Mouse (Mus musculus) CD4-positive, CD25-positive, alpha-beta regulatory T cell, adult 2 months (primary cell): Measurements from ENCODE around the gene Zc3h12c.

Source experiments
- DNase-seq: peaks from one replicate; pipeline ENCODE4 v3.0.0-alpha.2; 2012; ENCODE audit warnings: low read depth, low spot score

The Zc3h12c gene

DNA sequence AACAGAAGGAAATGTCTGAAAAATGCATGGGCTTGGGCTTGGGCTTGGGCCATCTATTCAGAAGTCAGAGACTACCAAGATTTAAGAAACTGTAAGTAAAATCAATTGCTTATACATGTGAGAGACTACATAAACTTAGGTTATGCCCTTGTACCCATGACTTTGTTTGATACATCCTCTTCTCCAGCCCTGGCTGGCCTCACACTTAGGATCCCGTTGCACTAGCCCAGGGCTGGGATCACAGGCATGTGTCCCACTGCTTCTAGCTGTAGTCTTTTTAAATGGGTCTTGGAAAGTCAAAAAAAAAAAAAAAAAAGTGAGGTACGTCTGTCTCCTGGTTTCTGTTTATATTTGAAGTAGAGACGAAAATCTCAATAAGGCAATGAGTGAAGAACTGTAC lies 1.3 kb downstream of the Zc3h12c start:
- DNase-seq, result no peak

DNA sequence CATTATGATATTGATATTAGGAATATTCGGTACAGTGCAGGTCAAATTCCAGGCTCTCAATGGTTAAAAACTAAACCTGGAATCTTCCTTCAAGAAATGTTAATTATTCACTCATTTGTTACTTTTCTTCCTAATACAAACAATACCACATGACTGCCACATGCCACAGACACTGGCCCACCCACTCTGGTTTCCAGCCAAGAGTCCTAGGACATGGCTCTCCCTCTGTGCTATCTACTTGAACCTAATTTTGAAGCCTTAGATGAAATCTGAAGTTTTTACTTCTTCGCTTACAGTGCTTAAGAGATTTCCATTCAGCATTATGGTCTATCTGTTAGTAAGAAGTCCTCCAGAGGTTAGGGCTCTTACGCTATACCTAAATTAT lies 2.7 kb downstream of the Zc3h12c start:
- no peak for DNase-seq

DNA sequence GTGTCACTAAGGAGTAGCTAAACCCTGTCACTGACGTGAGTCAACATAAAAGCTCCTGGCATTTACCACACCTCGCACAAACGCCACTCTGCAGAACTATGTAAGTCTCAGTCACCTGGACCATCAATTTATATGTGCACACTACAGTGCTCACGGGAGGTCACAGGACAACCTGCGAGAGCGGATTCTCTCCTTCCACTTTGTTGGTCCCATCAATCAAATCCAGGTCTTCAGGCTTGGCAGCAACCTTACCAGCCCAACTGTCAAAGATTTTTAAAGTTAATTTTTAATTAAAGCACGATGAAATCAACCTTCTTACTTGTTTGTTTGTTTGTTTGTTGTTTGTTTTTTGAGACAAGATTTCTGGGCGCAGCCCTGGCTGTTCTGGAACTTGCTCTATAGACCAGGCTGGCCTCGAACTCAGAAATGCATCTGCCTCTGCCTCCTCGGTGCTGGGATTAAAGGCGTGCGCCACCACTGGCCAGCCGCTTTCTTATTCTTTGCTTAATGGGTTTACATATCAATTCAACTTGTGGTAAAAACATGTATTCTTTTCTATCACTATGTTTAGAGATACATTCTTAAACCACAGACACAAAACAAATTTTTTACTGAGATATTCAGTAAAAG lies 3.2 kb downstream of the Zc3h12c start:
- DNase-seq, result no peak

DNA sequence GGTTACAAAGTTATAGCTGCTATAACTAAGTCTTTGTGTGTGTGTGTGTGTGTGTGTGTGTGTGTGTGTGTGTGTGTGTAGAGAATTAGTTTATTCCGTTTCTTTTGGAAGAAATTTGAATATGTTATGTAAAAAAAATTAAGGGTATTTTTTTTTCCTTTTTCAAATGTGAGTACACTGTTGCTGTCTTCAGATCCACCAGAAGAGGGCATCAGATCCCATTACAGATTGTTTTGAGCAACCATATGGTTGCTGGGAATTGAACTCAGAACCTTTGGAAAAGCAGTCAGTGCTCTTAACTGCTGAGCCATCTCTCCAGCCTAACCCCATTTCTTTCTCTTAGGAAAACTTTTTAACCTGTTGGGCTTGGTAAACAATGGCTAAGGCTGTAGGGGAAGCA lies 7.9 kb downstream of the Zc3h12c start:
- no peak for DNase-seq

DNA sequence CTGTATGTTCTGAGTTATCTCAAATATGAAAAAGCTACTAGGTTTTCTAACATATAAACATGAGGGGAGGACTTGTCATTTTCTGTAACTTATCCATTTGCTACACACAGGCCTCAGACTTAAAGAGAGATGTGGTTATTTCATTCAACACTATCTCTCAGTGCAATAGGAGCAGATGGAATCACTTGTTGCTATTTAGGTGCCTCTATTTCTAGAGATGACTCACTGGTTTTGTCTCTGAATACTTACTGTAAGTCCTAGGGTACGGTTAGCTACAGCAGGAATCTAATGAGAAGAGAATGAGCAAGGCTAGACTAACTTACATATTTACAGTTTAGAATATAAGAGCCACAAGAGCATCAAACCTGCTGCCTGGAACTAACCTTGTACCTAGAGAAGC lies 9.8 kb downstream of the Zc3h12c start:
- DNase-seq, result no peak

DNA sequence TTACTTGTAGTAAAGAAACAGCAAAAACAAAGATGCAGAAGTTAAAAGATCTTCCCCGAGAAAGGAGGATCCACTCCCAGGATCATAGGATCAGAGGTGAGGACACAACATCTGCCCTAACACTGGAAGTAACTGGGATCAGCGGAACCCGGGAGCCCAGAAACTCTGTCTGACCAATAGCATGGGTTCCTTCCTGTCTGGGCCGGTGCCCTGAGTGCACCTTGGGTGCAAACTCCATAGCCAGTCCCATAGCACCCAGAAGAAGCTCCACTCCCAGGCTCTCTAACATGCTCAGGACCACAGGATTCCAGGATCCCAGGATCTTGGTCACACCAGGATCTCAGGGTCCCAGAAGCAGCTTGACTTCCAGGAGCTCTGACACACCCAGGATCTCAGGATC lies 13.0 kb downstream of the Zc3h12c start:
- no peak for DNase-seq

DNA sequence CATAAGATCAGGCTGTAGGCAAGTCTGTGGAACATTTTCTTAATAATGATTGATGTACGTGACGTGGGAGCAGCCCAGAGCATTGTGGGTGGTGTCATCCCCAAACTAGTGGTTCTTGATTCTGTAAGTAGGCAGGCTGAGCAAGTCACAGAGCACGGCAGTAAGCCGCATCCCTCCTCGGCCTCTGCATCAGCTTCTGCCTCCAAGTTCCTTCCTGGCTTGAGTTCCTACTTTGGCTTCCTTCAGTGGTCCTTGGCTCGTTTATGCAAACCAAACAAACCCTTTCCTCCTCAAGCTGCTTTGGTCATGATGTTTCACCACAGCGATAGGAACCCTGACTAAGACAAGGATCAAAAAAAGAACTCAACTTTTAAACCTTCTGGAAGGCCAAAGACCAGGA lies 14.1 kb downstream of the Zc3h12c start:
- no peak for DNase-seq

DNA sequence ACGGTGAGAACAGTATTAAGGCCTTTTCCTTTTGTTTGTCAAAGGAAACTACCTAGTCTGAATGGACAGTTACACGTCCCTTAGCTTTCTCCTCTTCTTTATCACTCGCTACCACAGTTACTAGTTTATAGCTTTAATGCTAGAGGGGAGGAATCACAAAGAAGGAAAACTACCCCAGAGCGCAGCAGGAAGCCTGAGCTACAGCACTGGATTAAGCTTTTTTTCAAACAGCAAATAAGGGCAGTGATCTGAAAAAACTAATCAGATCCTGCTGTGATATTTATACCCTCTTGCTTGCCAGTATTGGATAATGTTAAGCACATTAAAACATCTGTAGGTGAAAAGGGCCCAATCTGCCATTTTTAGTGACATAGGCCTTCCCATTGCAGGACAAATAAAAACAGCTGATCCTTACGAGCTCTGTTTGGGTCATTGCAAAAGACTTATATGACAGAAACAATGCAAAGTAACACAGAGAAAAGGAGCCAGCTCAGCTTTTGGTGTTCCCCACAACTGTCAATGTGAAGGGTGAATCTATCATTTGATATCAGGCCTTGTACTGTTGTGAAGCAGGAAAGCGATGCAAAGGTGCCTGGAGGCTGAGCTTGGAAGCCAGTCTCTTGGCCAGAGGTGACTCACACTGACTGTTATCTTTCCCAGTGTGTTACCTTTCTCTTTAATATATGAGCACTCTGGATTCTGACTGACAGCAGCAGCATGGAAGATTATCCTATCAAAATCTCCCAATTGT lies 16.1 kb downstream of the Zc3h12c start:
- no peak for DNase-seq

DNA sequence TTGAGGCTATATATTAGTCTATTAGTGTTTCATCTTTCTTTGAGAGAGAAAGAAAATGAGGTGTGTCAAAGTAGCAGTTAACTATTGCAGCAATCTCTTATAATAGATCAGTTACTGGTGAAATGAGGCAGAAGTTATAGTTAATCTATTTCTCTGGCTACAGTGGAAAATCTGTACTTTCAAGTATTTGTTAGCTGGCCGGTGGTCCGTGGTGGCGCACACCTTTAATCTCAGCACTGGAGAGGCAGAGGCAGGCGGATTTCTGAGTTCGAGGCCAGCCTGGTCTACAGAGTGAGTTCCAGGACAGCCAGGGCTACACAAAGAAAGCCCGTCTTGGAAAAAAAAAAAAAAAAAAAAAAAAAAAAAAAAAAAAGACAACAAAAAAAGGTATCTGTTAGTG lies 18.6 kb downstream of the Zc3h12c start:
- no peak for DNase-seq

DNA sequence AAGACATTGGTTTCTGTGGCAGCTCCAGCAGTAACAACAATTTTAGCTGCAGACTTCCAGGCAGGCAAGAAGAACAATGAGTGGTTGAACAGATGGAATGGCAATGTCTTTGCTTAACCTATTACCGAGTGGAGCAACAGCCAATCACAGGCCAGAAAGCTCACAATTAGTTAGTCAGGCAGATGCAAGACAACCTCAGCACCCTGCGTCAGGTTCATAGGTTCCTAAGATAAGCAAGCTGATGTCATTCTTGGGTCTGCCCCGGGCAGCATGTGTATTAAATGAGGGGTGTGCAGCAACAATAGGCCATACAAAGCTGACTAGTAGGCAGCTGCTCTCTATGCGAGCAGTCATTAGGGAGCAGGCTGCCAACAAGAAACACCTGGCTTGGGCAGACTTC lies 19.1 kb downstream of the Zc3h12c start:
- DNase-seq, result no peak

DNA sequence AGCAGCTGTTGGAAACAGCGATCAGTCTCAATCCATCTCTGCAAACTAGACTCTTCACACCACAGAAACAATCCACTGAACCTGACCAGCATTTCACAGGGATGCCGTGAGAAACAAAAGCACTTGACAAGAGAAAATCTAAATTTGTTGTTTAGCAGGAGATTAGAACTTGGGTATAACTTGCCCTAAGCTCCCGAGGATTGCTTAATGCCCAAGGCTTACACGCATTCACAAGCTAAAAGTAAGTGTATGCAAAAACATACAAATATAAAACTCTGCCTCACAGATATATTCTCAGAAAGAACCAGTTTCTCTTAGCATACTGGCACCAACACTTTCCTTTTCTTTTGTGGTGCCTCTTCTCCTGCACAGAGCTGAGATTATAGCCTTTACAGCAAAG lies 19.5 kb downstream of the Zc3h12c start:
- no peak for DNase-seq

DNA sequence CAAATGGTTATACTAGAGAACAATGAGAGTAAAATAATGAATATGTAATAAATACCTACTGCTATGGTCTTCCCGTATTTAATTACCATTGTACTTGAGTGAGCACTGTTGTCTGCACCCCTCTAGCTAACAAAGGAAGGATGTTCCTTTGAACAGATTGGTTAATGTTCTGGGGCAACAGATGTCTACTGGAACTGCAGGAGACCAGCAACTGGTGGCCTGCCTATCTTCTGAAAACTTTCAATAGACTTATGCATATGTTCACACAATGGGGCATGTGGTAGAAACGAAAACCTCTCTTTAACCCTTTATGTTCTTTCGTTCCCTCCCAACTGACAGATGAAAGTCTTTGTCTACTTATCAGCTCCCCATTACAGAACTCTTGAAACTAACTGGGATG lies 20.1 kb downstream of the Zc3h12c start:
- no peak for DNase-seq

DNA sequence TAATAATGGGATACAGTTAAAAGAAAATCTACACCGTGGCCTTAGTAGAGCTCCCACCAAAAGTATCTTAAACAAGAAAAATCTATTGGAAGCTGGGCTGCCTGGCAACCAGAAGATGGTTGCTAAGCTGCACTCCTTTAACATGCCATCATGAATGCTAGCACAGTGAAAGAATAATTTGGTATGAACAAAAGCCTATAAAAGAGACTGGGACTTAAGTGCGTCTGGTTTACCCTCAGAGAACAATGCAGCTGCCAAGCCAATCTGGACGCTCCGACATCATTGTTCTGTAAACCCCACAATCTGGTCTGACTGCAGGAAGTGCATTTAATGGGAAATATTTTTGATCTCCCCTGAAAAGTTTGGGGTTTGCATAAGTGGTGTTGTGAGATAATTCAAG lies 22.1 kb downstream of the Zc3h12c start:
- no peak for DNase-seq

DNA sequence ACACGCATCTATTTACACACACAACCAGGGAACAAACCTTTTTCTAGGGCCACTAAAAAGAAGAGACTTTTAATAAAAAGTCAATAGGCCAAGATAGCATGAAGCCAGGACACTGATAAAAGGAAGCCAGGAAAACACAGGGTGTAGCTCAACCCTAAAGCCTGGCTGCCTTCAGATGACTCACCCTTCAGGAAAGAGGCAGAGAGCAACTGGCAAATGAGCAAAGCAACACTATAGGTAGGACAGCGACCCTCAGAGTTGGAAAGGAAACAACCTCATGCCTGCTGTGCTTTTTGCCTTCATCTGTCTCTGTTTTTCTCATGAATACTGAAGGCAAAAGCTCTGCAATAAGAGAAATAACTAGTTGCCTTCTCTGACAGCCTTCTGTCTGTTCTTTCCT lies 35.6 kb downstream of the Zc3h12c start:
- no peak for DNase-seq

DNA sequence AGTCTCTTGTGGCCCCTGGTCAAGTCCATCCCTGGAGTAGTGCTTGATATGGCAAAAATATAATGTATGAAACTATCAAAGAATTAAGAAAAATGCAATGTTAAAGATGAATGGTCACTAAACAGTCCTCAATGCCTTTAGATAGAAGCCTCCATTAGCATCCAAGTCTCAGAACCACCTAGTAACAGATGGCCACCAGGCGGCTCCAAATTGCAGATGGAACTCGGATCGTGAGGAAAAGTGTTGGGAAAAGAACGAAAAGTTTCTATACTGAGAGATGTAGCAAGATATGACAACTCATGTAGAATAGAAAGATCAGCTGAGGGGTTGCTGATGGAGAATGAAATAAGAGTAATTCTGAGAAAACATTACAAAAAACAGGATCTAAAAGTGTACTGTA lies 38.0 kb downstream of the Zc3h12c start:
- DNase-seq, result no peak

DNA sequence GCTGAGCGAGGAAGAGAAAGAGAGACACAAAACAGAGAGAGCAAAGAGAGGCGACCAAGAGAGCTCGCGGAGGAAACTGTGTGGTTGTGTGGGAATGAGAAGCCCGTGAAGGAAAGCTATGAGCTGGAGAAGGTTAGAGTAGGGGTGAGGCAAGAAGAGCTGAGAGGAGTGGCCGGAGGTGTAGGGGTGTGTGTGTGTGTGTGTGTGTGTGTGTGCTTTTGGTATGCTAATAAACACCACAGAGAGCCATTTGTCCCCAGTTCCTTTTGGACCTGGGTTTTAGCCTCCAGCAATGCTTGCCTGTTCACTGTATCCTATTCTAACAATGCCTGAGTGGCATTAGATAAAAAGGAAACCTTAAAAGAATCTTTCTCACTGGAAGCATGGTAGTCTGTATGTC lies 43.1 kb downstream of the Zc3h12c start:
- no peak for DNase-seq

DNA sequence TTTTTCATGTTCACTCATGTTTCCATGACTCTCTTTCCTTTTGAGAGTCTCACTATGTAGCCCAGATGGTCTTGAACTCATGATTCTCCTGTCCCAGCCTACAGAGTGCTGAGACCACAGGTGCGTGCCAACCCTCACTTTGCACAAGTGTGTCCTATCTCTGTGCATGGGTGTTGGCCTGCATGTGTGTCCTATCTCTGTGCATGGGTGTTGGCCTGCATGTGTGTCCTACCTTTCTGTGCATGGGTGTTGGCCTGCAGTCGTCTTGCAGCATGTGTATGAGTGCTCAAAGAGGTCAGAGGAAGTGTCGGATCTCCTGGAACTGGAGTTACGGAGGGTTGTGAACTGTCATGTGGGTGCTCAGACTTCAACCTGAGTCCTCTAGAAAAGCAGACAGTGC lies 49.2 kb downstream of the Zc3h12c start:
- DNase-seq, result no peak

DNA sequence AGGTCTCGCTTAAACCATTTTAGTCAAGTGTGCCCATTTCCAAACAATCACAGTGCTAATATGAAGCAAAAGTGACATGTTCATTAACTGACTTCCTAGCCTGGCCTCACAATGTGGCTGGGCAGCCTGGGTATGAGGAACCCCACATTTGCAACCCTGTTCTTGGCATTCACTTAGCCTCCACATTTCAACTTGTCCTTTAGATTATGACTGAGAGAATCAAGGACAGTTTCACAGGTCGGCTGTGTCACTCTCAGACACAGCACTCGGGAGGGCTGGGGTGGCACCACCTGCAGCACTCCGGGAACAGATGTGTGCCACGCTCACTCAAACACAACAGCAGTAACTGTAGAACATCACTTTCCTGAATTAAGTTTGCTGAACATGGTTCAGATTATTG lies 55.3 kb downstream of the Zc3h12c start:
- no peak for DNase-seq

DNA sequence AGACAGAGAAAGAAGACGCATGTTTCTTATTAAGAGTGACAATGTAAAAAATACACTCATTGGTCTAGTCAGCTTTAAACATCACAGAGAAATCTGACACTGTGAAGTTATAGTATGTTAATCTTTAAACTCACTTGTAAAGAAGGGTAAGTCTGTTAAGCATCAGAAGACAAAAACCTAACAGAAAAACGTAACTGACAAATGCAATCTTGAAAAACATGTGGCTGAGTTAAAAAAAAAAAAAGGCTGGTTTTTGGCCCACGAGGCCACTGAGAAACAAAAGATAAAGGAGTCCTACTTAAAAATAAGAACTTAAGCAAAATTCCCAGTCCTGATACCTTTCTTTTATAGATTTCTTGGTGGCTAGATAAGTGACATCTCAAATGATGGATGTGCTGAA lies 57.6 kb downstream of the Zc3h12c start:
- no peak for DNase-seq

DNA sequence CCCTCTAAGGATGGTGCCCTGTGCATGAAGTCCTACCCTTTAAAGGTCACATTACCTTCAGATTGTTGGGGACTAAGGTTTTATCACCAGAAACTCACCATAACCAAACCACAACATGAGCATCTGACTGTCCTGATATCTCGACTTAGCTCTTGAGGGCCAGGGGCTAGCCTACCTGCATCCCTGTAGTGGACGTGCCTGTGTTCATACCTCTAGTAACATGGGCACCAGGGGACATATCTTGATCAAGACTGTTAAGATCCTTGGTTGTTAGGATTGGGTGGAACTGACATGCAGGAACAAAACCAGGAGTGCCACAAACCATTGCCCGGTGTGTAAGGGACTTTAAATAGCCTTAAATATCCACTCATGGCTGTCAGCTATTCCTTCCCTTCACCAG lies 61.2 kb downstream of the Zc3h12c start:
- DNase-seq, result no peak

DNA sequence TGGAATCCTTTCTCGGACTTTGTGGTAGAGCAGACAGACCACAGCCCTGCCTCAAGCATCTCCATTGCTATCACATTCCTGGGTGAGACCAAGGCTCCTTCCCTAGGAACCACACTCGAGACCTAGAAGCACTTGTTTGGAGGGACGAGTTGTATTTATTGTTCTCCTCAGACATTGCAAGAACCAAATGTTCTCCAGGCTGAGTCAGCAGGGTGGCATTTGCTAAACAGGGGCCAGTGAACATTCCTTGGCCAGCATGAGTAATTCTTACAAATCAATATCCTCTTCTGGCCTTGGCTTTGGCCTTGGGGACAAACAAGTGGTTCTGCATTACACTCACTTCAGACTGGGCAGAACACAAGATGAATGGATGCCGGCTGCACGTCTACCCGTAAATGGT lies 62.9 kb downstream of the Zc3h12c start:
- DNase-seq, result no peak

DNA sequence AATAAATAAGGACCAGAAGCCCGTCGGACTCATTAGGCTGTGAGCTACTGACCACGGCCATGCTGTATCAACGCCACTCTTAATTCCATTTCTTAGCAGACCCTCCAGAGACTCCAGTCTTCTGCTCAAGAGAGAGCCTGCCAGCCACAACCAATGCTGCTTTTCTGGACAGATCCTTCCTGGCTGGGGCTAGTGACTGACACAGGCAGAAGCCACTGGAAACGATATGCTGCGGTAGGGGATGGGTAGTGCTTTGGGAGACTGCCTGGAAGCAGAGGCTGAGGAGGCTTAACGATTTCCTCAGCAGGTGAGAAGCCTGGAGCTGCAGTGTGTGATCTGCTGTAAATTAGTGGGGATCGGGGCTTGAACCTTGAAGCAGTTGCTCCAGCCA lies 64.2 kb downstream of the Zc3h12c start:
- no peak for DNase-seq

DNA sequence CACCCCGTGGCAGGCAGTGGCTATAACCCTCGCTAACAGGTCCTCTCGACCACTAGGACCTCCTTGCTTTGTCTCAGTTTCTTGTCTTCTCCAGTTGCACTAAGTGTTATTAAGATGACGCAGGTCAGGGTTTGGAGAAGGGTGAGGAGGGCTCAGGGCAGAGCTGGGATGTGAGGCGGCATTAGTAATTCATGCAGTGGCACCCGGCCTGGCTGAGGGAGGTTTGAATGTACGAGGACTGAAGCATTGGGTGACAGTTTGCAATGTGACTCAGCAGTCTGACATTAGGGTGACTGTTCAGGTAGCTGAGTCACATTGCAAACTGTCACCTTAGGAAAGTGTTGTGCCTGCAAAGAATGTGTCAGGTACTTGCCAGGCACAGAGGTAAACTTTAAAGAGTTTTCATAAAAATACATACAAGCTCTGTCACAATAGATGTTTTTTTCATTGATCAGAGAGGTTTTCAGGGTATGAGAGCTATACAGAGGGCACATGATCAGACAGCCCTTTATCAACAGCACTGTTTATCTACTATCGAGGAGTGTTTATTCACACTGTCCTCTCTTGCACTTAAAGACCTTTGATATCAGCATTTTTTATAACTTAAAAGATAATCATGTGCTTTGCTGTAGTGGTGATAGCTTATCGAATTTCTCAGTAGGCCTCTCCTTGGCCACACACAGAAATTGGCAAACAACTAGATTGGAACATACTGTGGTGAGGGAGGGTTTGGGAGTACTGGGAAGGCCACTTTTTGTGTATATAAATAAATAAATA lies 64.7 kb downstream of the Zc3h12c start:
- no peak for DNase-seq
